Mouse (Mus musculus) T-helper 2 cell (primary cell): ENCODE measurements around the gene Kank4.

ENCODE experiments used
- in situ Hi-C: fragments of 300-600 bp; cut with MboI, MseI; formaldehyde crosslinking; loops from one replicate; pipeline ENCODE4 v1.15.1; 2025; ENCODE audit warnings: high pct_unique_total_duplicates

Kank4 gene

DNA sequence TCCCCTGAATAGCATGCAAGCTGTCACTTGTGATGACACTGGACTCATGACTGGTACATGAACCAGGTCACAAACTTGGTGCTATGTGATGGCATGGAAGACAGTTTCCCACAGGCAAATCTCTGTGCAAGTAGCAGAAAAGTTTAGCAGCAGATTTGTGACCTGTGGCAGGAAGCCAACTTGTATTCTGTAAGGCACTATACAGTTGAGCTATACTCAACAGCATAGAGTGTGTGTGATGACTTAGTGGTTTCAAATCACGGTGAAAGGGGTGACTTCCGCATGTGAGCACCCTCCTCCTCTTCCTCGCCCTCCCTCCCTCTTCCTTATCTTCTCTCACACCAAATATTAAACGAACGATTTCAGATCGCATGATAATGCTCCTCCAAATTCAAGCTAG is 39.9 kb downstream of the Kank4 start:
- in situ Hi-C loops = no loop called here

DNA sequence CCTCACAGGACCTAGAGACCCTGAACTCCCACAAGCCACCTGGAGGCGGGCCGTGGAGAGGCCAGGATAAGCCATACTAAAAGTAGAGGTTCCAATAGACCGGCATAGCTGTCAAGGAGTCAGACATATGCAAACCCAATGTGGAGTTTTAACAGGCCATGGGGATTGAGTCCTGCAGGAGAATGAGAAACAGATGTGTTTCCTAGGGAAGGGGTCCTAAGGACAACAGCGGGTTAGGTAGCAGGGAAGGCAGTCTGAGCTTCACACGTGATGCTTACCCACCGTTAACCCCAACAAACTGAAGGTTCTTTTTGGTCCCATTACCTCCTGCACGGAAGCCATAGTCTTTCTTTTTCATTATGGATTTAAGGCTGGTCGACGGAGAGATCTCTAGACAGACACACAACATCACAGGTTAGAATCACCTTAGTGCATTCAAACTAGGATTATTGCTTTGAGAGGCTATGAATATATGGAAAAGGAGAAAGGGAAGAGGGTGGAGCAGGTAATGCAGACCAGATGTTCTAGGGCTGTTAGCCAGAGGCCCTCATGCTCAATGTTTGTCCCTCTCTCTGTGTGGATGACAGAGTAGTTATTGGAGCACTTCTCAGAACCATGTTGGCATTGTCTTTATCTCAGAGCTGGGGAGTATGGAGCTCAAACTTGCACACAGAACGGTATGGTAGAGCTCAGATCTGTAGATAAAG is 40.5 kb downstream of the Kank4 start:
- in situ Hi-C loops = no loop called here

GRCm38 (mm10) chr4:98773785-98774184 is 43.6 kb downstream of the Kank4 start:
- in situ Hi-C loops = no loop called here

DNA sequence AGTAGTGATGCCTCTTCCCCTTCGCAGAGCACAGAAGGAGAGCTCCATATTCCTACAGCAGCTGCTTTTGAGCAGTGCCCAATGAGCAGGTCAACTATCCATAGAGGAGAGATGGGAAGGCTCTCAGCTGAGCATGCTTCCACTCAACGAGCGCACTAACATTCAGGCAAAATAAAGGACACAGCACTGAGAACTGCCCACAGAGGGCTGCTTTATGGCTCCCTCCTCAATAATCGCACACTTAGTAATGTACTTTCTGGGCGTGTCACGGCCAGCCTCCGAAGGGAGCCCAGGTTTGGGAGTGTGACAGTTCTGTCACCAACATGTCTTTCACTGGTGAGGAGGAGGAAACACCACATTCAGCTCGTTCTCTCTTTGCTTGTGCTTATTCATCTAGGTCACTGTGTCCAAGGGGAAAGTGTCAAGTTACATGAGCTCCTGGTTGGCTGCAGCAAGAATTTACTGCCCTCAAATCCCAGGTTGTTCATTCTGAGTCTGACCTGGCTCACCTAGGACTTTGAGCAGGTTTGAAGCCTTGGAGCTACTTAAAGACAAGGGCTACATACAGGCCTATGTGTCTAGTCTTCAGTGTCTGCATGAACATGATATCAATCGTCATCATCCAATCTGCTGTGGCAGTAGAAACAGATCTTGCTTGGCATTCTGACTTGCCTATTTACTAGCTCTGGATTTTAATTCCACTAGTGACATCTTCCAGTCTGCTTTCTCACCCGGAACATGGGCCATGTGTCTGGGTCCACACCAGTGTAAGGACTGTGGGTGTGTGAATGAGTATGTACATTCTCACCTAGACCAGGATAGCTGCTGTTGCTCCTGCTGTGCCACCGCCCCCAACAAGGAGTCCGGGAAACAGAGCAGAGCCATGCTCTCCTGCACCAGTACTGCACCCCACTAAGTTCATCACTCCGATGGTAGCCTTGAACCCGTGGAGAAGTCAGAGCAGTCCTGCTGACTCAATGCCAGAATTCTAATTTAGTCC is 49.9 kb downstream of the Kank4 start:
- in situ Hi-C loops = no loop called here

DNA sequence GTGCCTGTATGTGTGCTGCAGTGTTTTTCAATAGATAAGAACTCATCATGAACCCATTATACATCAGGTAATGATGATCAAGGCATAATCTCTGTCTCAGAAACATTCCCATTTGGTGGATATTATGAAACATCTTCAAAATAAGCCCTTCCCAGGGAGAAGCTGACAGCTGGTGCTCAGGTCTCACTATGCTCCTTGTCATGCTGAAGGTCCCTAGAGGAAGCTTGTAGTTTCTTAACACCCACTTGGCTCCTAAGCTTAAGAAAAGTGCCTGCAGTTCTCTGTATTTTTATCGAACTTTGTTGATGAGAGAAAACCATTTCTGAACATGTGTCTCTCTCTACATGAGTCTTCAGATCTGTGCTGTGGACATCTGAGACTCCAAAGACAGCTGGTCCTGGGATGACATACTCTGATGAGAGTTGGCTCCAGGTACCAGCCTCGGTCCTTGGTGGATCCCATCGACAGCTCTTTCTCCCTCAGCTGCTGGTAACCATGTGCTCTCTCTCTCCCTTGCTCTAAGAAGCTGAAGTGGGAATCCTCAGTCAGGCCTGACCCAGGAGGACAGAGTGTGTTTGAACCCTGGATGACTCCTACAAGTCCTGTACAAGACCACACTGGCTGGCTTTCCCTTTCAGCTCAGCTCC is 58.3 kb downstream of the Kank4 start:
- in situ Hi-C loops = no loop called here

DNA sequence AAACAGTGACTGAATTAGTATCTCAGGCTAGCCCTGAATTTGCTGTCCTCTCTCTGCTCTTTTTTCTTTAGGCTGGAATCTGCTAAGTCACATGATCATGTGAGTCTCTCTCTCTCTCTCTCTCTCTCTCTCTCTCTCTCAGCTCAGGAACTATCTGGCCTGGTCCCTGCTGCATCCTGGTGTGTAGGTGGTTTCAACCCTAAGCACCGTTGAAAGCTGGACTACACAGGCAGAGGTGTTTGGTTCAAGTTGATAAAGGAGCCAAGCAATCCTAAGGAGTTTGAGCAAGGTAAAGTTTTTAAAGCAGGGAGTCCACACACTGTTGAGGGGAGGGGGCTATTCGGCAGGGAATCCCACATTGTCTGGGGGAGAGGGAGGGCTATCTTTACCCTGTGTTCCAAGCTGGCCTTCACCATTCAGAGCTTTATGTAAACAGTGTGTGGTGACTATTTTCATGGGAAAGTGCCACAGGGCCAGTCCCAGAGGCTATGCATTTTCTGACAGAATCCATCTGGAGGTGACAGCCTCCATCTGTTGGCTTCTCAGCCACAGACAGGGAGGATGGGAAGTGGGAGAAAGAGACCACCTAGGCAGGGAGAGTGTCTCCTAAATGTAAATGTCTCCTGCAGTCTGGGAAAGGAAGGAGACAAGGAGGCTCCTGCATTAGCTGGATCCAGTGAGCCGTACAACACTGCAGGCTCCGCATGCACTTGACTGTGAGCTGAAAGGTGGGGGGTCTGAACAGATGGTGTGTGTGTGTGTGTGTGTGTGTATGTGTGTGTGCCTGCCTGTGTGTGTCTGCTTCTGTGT is 59.1 kb downstream of the Kank4 start:
- in situ Hi-C loops = no loop called here

DNA sequence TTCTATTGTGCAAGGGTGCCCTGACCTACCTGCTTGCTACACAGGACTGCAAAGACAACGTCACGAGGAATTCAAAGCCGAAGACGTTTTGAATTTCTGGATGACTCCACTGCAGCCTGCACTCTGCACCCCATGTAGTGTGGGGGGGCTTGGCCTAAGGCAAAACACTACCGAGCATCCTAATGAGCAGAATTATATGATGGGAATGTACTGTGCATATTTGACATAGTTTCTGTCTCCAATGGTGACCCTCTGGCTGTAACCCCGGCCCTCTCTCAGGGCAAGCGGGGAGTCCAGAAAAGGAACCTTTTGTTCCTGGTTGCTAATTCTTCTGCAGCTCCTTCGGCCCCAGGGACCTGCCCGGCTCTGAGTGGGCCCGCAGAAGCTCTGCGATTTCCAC is 61.2 kb downstream of the Kank4 start:
- in situ Hi-C loops = no loop called here

DNA sequence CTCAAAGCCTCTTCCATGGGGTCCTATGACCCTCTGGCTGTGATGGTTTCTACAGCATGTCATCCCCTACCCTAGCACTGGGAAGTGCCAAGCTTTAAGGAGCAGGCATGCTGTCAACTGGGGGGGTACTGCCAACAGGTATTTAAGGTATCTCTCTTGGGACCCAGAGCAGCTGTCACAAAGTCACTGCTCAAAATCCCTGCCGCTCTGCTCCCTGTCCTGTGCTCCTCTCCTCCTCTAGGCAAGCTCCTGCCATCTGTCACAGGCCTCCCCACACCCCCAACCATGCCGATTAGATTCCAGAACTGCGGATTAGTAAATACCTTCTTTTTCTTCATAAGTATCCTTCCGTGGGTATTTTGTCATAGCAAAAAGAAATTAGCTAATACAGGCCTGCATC is 62.9 kb downstream of the Kank4 start:
- in situ Hi-C loops = no loop called here

- in situ Hi-C loops = no loop called here
Observed at GRCm38 (mm10) chr4:98743906-98744210, 73.5 kb downstream of the Kank4 start.

DNA sequence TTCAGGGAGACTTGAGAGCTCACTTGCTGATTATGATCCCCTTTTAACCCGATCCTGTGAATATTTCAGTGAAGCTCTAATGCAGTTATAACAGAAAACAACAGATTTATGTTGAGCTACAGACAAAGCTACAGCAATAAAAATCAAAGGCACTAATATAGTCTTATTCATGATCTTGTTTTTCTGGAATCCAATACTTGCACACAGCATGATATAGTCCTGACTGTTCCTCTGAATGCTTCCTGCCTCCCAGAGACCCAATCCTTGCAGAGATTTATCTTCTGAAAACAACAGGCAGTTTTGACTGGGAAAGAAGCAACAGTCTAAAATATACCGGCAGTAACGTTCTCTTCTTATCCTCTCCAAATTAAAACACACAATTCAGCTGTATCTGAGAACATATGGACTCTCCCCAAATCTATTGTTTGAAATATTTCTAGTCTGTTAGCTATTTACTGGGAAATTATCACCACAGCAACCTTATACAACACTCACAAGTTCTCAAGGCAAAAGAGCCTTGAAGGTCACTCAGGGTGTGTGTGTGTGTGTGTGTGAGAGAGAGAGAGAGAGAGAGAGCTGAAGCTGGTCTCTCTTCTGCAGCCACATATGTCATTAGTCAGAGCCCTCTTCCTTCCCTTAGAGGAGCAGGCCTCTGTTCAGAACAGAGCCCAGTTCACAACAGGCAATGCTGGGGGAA is 74.0 kb downstream of the Kank4 start:
- in situ Hi-C loops = no loop called here

GRCm38 (mm10) chr4:98739753-98740152 is 77.6 kb downstream of the Kank4 start:
- in situ Hi-C loops = no loop called here

- in situ Hi-C loops = no loop called here
Observed at GRCm38 (mm10) chr4:98733660-98734059, 83.7 kb downstream of the Kank4 start.

GRCm38 (mm10) chr4:98728716-98729115 is 88.6 kb downstream of the Kank4 start:
- in situ Hi-C loops = loop anchor here (5.0 kb wide), 1 partner anchor 154 kb away; no protein-coding TSS in a partner anchor

DNA sequence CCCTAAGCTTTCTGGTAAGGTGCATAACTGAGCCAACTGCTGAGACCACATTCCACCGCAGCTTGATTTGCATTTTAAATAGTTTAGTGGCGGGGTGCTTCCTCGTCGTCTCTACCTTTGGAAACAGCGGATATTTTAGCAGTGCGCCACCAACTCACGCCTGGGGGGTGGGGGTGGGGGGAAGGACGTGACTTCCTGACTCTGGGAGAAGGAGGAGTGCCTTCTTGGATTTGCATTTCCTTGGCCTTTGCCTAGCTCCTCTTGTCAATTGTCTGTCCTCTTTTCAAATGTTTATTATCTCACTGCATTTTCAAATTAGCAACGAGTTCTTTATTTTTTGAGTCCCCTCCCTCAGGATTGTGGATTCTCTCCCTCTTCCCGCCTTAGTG is 89.4 kb downstream of the Kank4 start:
- in situ Hi-C loops = loop anchor here (5.0 kb wide), 1 partner anchor 154 kb away; no protein-coding TSS in a partner anchor

- in situ Hi-C loops = loop anchor here (5.0 kb wide), 1 partner anchor 155 kb away; no protein-coding TSS in a partner anchor
Observed at GRCm38 (mm10) chr4:98727295-98727958, 89.9 kb downstream of the Kank4 start.

DNA sequence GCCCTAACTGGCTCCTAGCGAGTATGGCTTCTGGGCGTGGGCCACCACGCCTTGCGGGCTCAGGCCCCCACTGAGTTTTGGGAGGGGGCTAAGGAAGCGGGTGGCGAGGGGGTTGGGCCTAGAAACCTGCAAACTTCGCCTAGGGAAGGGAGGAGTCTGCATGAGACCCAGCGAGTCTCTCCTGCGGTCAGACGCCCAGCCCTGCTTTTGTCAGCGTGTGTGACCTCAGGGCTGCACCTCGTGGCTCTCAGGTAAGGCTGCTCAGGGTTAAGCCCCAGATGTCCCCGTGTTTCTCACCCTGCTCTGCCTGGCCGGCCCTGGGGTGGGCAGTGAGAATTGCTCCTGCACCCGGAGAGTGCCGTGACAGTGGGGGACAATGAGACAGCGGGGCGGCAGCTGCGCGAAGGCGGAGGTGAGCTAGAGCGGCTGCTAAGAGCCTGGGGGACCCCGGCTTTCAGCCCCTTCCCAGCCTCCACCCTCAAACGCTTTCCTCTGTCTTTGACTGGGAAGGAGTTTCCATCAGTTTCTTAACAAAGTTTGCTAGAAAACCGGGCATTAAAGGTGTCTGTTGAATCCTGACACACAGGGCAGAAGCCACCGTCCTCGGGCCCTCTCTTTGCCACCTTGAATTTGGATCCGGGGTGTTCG is 90.6 kb downstream of the Kank4 start, which contains the start of gene L1td1:
TSS of gene L1td1 (plus strand) at position 145 of the 648 bp plus-strand sequence.
- in situ Hi-C loops = loop anchor here (5.0 kb wide), 1 partner anchor 156 kb away; no protein-coding TSS in a partner anchor

- in situ Hi-C loops = loop anchor here (5.0 kb wide), 1 partner anchor 157 kb away; no protein-coding TSS in a partner anchor
Observed at GRCm38 (mm10) chr4:98725439-98725838, 91.9 kb downstream of the Kank4 start.

GRCm38 (mm10) chr4:98724682-98725081 is 92.7 kb downstream of the Kank4 start:
- in situ Hi-C loops = loop anchor here (5.0 kb wide), 1 partner anchor 158 kb away; no protein-coding TSS in a partner anchor

GRCm38 (mm10) chr4:98722454-98722853 is 94.9 kb downstream of the Kank4 start:
- in situ Hi-C loops = no loop called here
